Mouse (Mus musculus) neural tube, embryonic 13.5 days (tissue): ENCODE results near the gene Dclk1. TPM values are rescaled to one million over a fixed set of nuclear protein-coding genes. Genes with fewer than 3 reads are reported as not detected.

Source experiments
- ATAC-seq: fragments of 200-750 bp; cut with Nextera tagmentation; 2 replicates; pipeline ENCODE4 v1.8.0; 2017; ENCODE audit warnings: low read depth, mild to moderate bottlenecking, moderate TSS enrichment, moderate library complexity
- H3K27ac ChIP-seq: fragments of 300-500 bp; sonication (generic); replicated peaks from 2 replicates; pipeline ENCODE4 v1.5.1; 2015; ENCODE audit warnings: moderate library complexity, mild to moderate bottlenecking, inconsistent platforms
- H3K27me3 ChIP-seq: fragments of 300-500 bp; sonication (generic); 2 replicates; pipeline ENCODE4 v1.6.1; 2015; ENCODE audit warnings: mild to moderate bottlenecking, inconsistent platforms
- H3K36me3 ChIP-seq: fragments of 300-500 bp; sonication (generic); 2 replicates; pipeline ENCODE4 v1.6.1; 2015; ENCODE audit warnings: mild to moderate bottlenecking, inconsistent platforms
- H3K4me1 ChIP-seq: fragments of 300-500 bp; sonication (generic); replicated peaks from 2 replicates; pipeline ENCODE4 v1.6.1; 2015; ENCODE audit warnings: inconsistent platforms
- H3K4me2 ChIP-seq: fragments of 300-500 bp; sonication (generic); 2 replicates; pipeline ENCODE4 v1.6.1; 2015; ENCODE audit warnings: inconsistent platforms, mild to moderate bottlenecking, moderate library complexity
- H3K4me3 ChIP-seq: fragments of 300-500 bp; sonication (generic); 2 replicates; pipeline ENCODE4 v1.5.1; 2015; ENCODE audit warnings: mild to moderate bottlenecking, inconsistent platforms
- H3K9ac ChIP-seq: fragments of 300-500 bp; sonication (generic); 2 replicates; pipeline ENCODE4 v1.6.1; 2015; ENCODE audit warnings: moderate library complexity, mild to moderate bottlenecking, inconsistent platforms
- H3K9me3 ChIP-seq: fragments of 300-500 bp; sonication (generic); 2 replicates; pipeline ENCODE4 v1.6.1; 2016; ENCODE audit warnings: inconsistent platforms
- WGBS: fragments of 180-500 bp; shearing (Covaris S2); methylation state at CpG from one replicate; pipeline ENCODE4 v1.1.7; 2015; 5-methylcytosine and 5-hydroxymethylcytosine counted together
- polyA plus RNA-seq: library from polyadenylated mRNA; unstranded; fragments of >200 nt; fragmentation: Nextera tagmentation; extraction: Ambion mirVana; gene quantifications from 2 replicates; pipeline ENCODE4 v1.2.1, GENCODE M21; 2015

The Dclk1 gene
- polyA plus RNA-seq, 1 experiment from 2014 or later = 190 TPM

GRCm38 (mm10) chr3:55223862-55224261 lies 18.3 kb upstream of the Dclk1 start:
- peaks cover 10% of the 10 kb centered on the region for H3K4me1 ChIP-seq
- H3K36me3 ChIP-seq = no peaks in the 10 kb centered on the region
- H3K4me3 ChIP-seq = no peak overlapping the region
- H3K9me3 ChIP-seq = 0 out of 2 replicates have a peak, but pooled peaks cover 7% of the 10 kb centered on the region
- H3K4me2 ChIP-seq = no peak overlapping the region
- no peaks in the 10 kb centered on the region for H3K27me3 ChIP-seq
- no peak for ATAC-seq
- no peak overlapping the region for H3K9ac ChIP-seq
- WGBS = 80% methylated on average over 3 of the region's 3 CpGs
- H3K27ac ChIP-seq = no peak overlapping the region

- H3K27me3 ChIP-seq = no peaks in the 10 kb centered on the region
- peaks cover 10% of the 10 kb centered on the region for H3K4me1 ChIP-seq
- 0 out of 2 replicates have a peak overlapping the region, but pooled peaks have one; percentile 1 for H3K9ac ChIP-seq
- 36% methylated on average over 18 of the region's 18 CpGs for WGBS
- no peak overlapping the region for H3K27ac ChIP-seq
- no peaks in the 10 kb centered on the region for H3K36me3 ChIP-seq
- H3K4me2 ChIP-seq = peak overlapping the region; percentile 40
- peak; percentile 59; the same call in 1 of the 2 replicates for ATAC-seq
- no peak overlapping the region for H3K4me3 ChIP-seq
- H3K9me3 ChIP-seq = 0 out of 2 replicates have a peak, but pooled peaks cover 3% of the 10 kb centered on the region
These were observed 15.5 kb upstream of the Dclk1 start for GRCm38 (mm10) chr3:55226501-55227213.

GRCm38 (mm10) chr3:55227214-55227581 lies 15.0 kb upstream of the Dclk1 start:
- Histone ChIP-seq H3K4me3 (no peak overlapping the region), H3K9me3 (0 out of 2 replicates have a peak, but pooled peaks cover 3% of the 10 kb centered on the region)
- no peak for ATAC-seq

GRCm38 (mm10) chr3:55242422-55243055 lies 375 bp downstream of the Dclk1 start:
- peak overlapping the region; percentile 60 for H3K4me2 ChIP-seq
- peak overlapping the region; percentile 99 for H3K9ac ChIP-seq
- peak overlapping the region; percentile 99 for H3K27ac ChIP-seq
- H3K4me3 ChIP-seq = peak overlapping the region; percentile 93
- no peaks in the 10 kb centered on the region for H3K27me3 ChIP-seq
- H3K9me3 ChIP-seq = no peaks in the 10 kb centered on the region
- H3K36me3 ChIP-seq = peaks cover 7% of the 10 kb centered on the region
- ATAC-seq = peak; percentile 96
- peaks cover 48% of the 10 kb centered on the region for H3K4me1 ChIP-seq
- WGBS = under 1% methylated on average over 44 of the region's 45 CpGs

More at GRCm38 (mm10) chr3:55227214-55227581, 15.0 kb upstream of the Dclk1 start:
- H3K9ac ChIP-seq = 0 out of 2 replicates have a peak overlapping the region, but pooled peaks have one; percentile 1
- H3K36me3 ChIP-seq = no peaks in the 10 kb centered on the region
- H3K4me1 ChIP-seq = peaks cover 10% of the 10 kb centered on the region
- H3K27ac ChIP-seq = no peak overlapping the region
- WGBS = 36% methylated on average over 4 of the region's 4 CpGs
- H3K4me2 ChIP-seq = peak overlapping the region; percentile 40; the same call in 1 of the 2 replicates
- H3K27me3 ChIP-seq = no peaks in the 10 kb centered on the region

- peaks cover 51% of the 10 kb centered on the region for H3K4me1 ChIP-seq
- 2% methylated on average over 8 of the region's 8 CpGs for WGBS
- ATAC-seq = peak; percentile 76
These were observed 900 bp downstream of the Dclk1 start for GRCm38 (mm10) chr3:55243056-55243471.

GRCm38 (mm10) chr3:55244087-55244486 lies 1.9 kb downstream of the Dclk1 start:
- H3K4me2 ChIP-seq = peak overlapping the region; percentile 60
- 55% methylated on average over 6 of the region's 6 CpGs for WGBS
- H3K36me3 ChIP-seq = peaks cover 22% of the 10 kb centered on the region
- H3K27ac ChIP-seq = peak overlapping the region; percentile 99; the same call in 1 of the 2 replicates
- peak overlapping the region; percentile 99 for H3K9ac ChIP-seq
- no peak for ATAC-seq
- H3K9me3 ChIP-seq = no peaks in the 10 kb centered on the region
- no peaks in the 10 kb centered on the region for H3K27me3 ChIP-seq
- H3K4me3 ChIP-seq = peak overlapping the region; percentile 93
- peaks cover 61% of the 10 kb centered on the region for H3K4me1 ChIP-seq

More at GRCm38 (mm10) chr3:55243056-55243471, 900 bp downstream of the Dclk1 start:
- H3K9ac ChIP-seq = peak overlapping the region; percentile 99
- H3K27ac ChIP-seq = peak overlapping the region; percentile 99
- H3K9me3 ChIP-seq = no peaks in the 10 kb centered on the region
- H3K27me3 ChIP-seq = no peaks in the 10 kb centered on the region
- peak overlapping the region; percentile 60 for H3K4me2 ChIP-seq
- peak overlapping the region; percentile 93 for H3K4me3 ChIP-seq
- peaks cover 12% of the 10 kb centered on the region for H3K36me3 ChIP-seq

- no peak for ATAC-seq
- Histone ChIP-seq H3K4me1 (peaks cover 74% of the 10 kb centered on the region), H3K27me3 (no peaks in the 10 kb centered on the region), H3K36me3 (peaks cover 24% of the 10 kb centered on the region), H3K9ac (no peak overlapping the region), H3K27ac (no peak overlapping the region), H3K9me3 (no peaks in the 10 kb centered on the region), H3K4me2 (no peak overlapping the region), H3K4me3 (no peak overlapping the region)
- WGBS = 90% methylated on average over 12 of the region's 12 CpGs
These were observed 4.6 kb downstream of the Dclk1 start for GRCm38 (mm10) chr3:55246618-55247272.

- Histone ChIP-seq H3K4me3 (no peak overlapping the region), H3K27me3 (no peaks in the 10 kb centered on the region), H3K4me1 (peaks cover 69% of the 10 kb centered on the region), H3K27ac (no peak overlapping the region), H3K9ac (no peak overlapping the region), H3K4me2 (no peak overlapping the region), H3K36me3 (peaks cover 34% of the 10 kb centered on the region), H3K9me3 (0 out of 2 replicates have a peak, but pooled peaks cover under 1% of the 10 kb centered on the region)
- ATAC-seq = no peak
- 82% methylated on average over 3 of the region's 3 CpGs for WGBS
These were observed 5.9 kb downstream of the Dclk1 start for GRCm38 (mm10) chr3:55248048-55248447.

GRCm38 (mm10) chr3:55248508-55248907 lies 6.3 kb downstream of the Dclk1 start:
- H3K27me3 ChIP-seq = no peaks in the 10 kb centered on the region
- peaks cover 38% of the 10 kb centered on the region for H3K36me3 ChIP-seq
- no peak overlapping the region for H3K27ac ChIP-seq
- H3K9ac ChIP-seq = no peak overlapping the region
- WGBS = 65% methylated on average over 6 of the region's 6 CpGs
- H3K4me1 ChIP-seq = peaks cover 66% of the 10 kb centered on the region
- H3K4me3 ChIP-seq = no peak overlapping the region
- 0 out of 2 replicates have a peak, but pooled peaks cover 4% of the 10 kb centered on the region for H3K9me3 ChIP-seq
- H3K4me2 ChIP-seq = no peak overlapping the region
- peak; percentile 68; the same call in 1 of the 2 replicates for ATAC-seq

GRCm38 (mm10) chr3:55250631-55251030 lies 8.5 kb downstream of the Dclk1 start:
- H3K9me3 ChIP-seq = 0 out of 2 replicates have a peak, but pooled peaks cover 4% of the 10 kb centered on the region
- H3K4me2 ChIP-seq = no peak overlapping the region
- peaks cover 49% of the 10 kb centered on the region for H3K36me3 ChIP-seq
- 80% methylated on average over 2 of the region's 2 CpGs for WGBS
- H3K9ac ChIP-seq = no peak overlapping the region
- H3K27ac ChIP-seq = no peak overlapping the region
- no peak for ATAC-seq
- H3K4me1 ChIP-seq = peaks cover 45% of the 10 kb centered on the region
- no peaks in the 10 kb centered on the region for H3K27me3 ChIP-seq
- H3K4me3 ChIP-seq = no peak overlapping the region

GRCm38 (mm10) chr3:55260139-55260538 lies 18.0 kb downstream of the Dclk1 start:
- Histone ChIP-seq H3K27ac (no peak overlapping the region), H3K36me3 (peaks cover 40% of the 10 kb centered on the region), H3K9me3 (no peaks in the 10 kb centered on the region), H3K9ac (no peak overlapping the region), H3K4me2 (no peak overlapping the region), H3K4me1 (peaks cover 34% of the 10 kb centered on the region), H3K27me3 (no peaks in the 10 kb centered on the region), H3K4me3 (no peak overlapping the region)
- ATAC-seq = no peak
- 78% methylated on average over 7 of the region's 7 CpGs for WGBS

GRCm38 (mm10) chr3:55266091-55266490 lies 23.9 kb downstream of the Dclk1 start:
- Histone ChIP-seq H3K36me3 (peaks cover 23% of the 10 kb centered on the region), H3K9ac (no peak overlapping the region), H3K4me3 (no peak overlapping the region), H3K4me2 (no peak overlapping the region), H3K27me3 (no peaks in the 10 kb centered on the region), H3K9me3 (no peaks in the 10 kb centered on the region), H3K4me1 (peaks cover 14% of the 10 kb centered on the region), H3K27ac (no peak overlapping the region)
- 96% methylated on average over 5 of the region's 5 CpGs for WGBS
- no peak for ATAC-seq
